Mouse (Mus musculus) gastrocnemius, postnatal 4 days (tissue): ENCODE data around the gene Cst8. TPM values are rescaled to one million over a fixed set of nuclear protein-coding genes. Genes with fewer than 3 reads are reported as not detected.

Experiments used
- total RNA-seq, 2 experiments: library from RNA; stranded (reverse); gene quantifications; 2 replicates each; pipeline ENCODE4 v1.2.3; 2021

Cst8 gene
- total RNA-seq, 2 experiments from 2014 or later: not detected

Other genes starting within 250 kb of the Cst8 start
- 10 to 100 TPM; 14.0 to 14.2 TPM for gene Nxt1, start 126.2 kb upstream of the Cst8 start, total RNA-seq
- gene Gzf1, start 117.8 kb upstream of the Cst8 start, total RNA-seq: 10 to 100 TPM; 19.3 to 20.0 TPM
- gene Napb, start 66.3 kb upstream of the Cst8 start, total RNA-seq: 10 to 100 TPM in 1 of 2 experiments, 1 to 10 TPM in 1; 6.8 to 11.1 TPM
- under 1 TPM; 0.44 to 0.83 TPM for gene Cstl1, start 48.4 kb upstream of the Cst8 start, total RNA-seq
- gene Cst11, start 27.3 kb upstream of the Cst8 start, total RNA-seq: not detected
- gene 8030411F24Rik, start 16.8 kb upstream of the Cst8 start, total RNA-seq: not detected
- not detected for gene Cst12, start 9.4 kb upstream of the Cst8 start, total RNA-seq
- not detected for gene Cst13, start 21.3 kb downstream of the Cst8 start, total RNA-seq
- not detected for gene Cst9, start 36.4 kb downstream of the Cst8 start, total RNA-seq
- gene 9230104L09Rik, start 66.3 kb downstream of the Cst8 start, total RNA-seq: not detected
- gene Cst3, start 76.9 kb downstream of the Cst8 start, total RNA-seq: 100 to 1,000 TPM; 380 to 427 TPM
- gene Gm1330, start 204.5 kb downstream of the Cst8 start, total RNA-seq: not detected
- not detected for gene Gm10750, start 218.5 kb downstream of the Cst8 start, total RNA-seq